Mouse (Mus musculus): ENCODE results near the gene Rpl38.

DNA sequence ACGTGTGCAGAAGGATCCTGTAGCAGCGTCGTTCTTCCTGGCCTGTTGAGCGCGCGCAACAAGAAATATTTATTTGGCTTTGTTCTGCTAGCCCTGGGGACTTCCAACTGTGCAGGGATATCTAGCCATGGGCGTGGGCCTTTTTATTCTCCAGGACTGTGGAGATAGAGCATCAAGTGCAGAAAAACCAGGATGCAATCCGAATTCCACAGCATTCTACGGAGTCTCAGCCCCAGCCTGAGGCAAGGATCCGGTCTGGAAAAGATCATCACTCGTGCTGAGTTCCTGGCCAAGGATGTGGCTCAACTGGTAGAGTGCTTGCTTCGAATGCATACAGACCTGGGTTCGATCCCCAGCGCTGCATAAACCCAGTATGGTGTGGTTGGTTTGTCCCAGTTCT is 6.2 kb upstream of the Rpl38 start:
- TF ChIP-seq CTCF (IDR thresholded peaks at IDR 0.05), result no peak
- no peak for TF ChIP-seq EP300 (IDR thresholded peaks at IDR 0.05)
